ENCODE assay signal across 8 mouse cellular contexts in the genomic region with DNA sequence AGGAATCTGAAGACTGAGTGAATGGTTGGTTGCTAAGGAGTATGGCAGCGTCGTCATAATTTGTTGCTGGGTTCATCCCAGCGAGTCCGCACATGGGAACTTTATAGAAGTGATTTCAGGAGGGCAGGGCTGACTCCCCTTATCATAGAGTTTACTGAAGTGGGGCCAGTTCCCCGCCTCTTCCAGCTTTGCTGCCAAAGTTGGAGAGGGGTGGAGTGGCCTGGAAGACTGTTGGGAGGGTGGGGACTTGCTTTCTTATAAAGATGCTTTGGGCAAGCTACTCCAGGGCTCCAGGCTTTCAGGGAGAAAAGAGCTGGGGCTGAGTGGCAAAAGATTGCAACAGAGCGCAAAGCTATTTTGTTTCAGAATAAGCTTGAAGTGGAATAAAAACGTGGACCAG. TPM values are rescaled to one million over a fixed set of nuclear protein-coding genes. Genes with fewer than 3 reads are reported as not detected.
DNase-seq lines count a peak whose midpoint lies in the region; ATAC-seq and TF ChIP-seq lines count a peak whose summit lies in the region.

No protein-coding gene starts in this region.

- H3K4me1 ChIP-seq in kidney, adult 2 months (ENCODE audit: control insufficient read depth, insufficient read depth, low read length): no peaks in the 10 kb centered on the region
- H3K4me1 ChIP-seq in heart, adult 2 months (ENCODE audit: control insufficient read depth, insufficient read depth, low read length): no peaks in the 10 kb centered on the region
- peaks cover 11% of the 10 kb centered on the region for H3K4me1 ChIP-seq in intestine, embryonic 16.5 days (ENCODE audit: control insufficient read depth, insufficient read depth, low read length)
- H3K4me1 ChIP-seq in lung, embryonic 16.5 days (replicated peaks; ENCODE audit: control insufficient read depth, insufficient read depth, low read length): peaks cover 6% of the 10 kb centered on the region; the same call in 1 of the 2 replicates
- 0 out of 2 replicates have a peak, but pooled peaks cover 14% of the 10 kb centered on the region for H3K4me1 ChIP-seq in stomach, embryonic 15.5 days

- WGBS in kidney, adult 2 months: 42% methylated on average over 7 of the region's 7 CpGs
- WGBS in heart, adult 2 months: 21% methylated on average over 7 of the region's 7 CpGs
- WGBS in intestine, embryonic 16.5 days: 28% methylated on average over 7 of the region's 7 CpGs
- 12% methylated on average over 7 of the region's 7 CpGs for WGBS in lung, embryonic 16.5 days
- 29% methylated on average over 7 of the region's 7 CpGs for WGBS in stomach, embryonic 15.5 days

- ATAC-seq in intestine, embryonic 16.5 days: 0 out of 2 replicates have a peak, but pooled peaks have one; percentile 21
- ATAC-seq in lung, embryonic 16.5 days (ENCODE audit: low read depth): peak; percentile 91
- no peak for ATAC-seq in stomach, embryonic 15.5 days (ENCODE audit: insufficient read depth, low FRiP score, low read depth)

- TF ChIP-seq POLR2A in kidney, adult 2 months (IDR thresholded peaks at IDR 0.05; ENCODE audit: low read depth, low read length): no peak
- TF ChIP-seq POLR2A in heart, adult 2 months (IDR thresholded peaks at IDR 0.05; ENCODE audit: insufficient read depth, low read depth, low read length): no peak

- H3K27me3 ChIP-seq in kidney, adult 2 months (replicated peaks; ENCODE audit: control insufficient read depth, insufficient read depth, low read length): 0 out of 2 replicates have a peak, but pooled peaks cover 1% of the 10 kb centered on the region
- H3K27me3 ChIP-seq in heart, adult 2 months (ENCODE audit: control insufficient read depth, insufficient read depth, low read length): no peaks in the 10 kb centered on the region; the same call in 1 of the 2 replicates
- H3K27me3 ChIP-seq in intestine, embryonic 16.5 days (replicated peaks; ENCODE audit: control insufficient read depth, insufficient read depth, low read length): peaks cover 6% of the 10 kb centered on the region; the same call in 1 of the 2 replicates
- peaks cover 2% of the 10 kb centered on the region; the same call in 1 of the 2 replicates for H3K27me3 ChIP-seq in lung, embryonic 16.5 days (ENCODE audit: control insufficient read depth, insufficient read depth, low read depth, low read length)
- 0 out of 2 replicates have a peak, but pooled peaks cover 14% of the 10 kb centered on the region for H3K27me3 ChIP-seq in stomach, embryonic 15.5 days (replicated peaks)

- H3K4me2 ChIP-seq in intestine, embryonic 16.5 days (ENCODE audit: low read depth, low read length): peak overlapping the region; percentile 97
- peak overlapping the region; percentile 97 for H3K4me2 ChIP-seq in lung, embryonic 16.5 days (ENCODE audit: low read depth, low read length)
- peak overlapping the region; percentile 98 for H3K4me2 ChIP-seq in stomach, embryonic 15.5 days

- H3K9me3 ChIP-seq in intestine, embryonic 16.5 days (ENCODE audit: control insufficient read depth, low read length): no peaks in the 10 kb centered on the region
- H3K9me3 ChIP-seq in lung, embryonic 16.5 days (ENCODE audit: control insufficient read depth, low read length): no peaks in the 10 kb centered on the region
- H3K9me3 ChIP-seq in stomach, embryonic 15.5 days: no peaks in the 10 kb centered on the region

- H3K9ac ChIP-seq in heart, adult 2 months (ENCODE audit: low read depth, low read length): no peak overlapping the region
- H3K9ac ChIP-seq in intestine, embryonic 16.5 days (ENCODE audit: low read depth, low read length): no peak overlapping the region
- peak overlapping the region; percentile 73; the same call in 1 of the 2 replicates for H3K9ac ChIP-seq in lung, embryonic 16.5 days (ENCODE audit: low read length)
- no peak overlapping the region for H3K9ac ChIP-seq in stomach, embryonic 15.5 days

- H3K4me3 ChIP-seq in kidney, adult 2 months (ENCODE audit: insufficient read depth, low read depth, low read length): no peak overlapping the region
- no peak overlapping the region for H3K4me3 ChIP-seq in heart, adult 2 months
- H3K4me3 ChIP-seq in intestine, embryonic 16.5 days (ENCODE audit: low read length): no peak overlapping the region; the same call in 1 of the 2 replicates
- peak overlapping the region; percentile 73 for H3K4me3 ChIP-seq in lung, embryonic 16.5 days (ENCODE audit: low read length)
- H3K4me3 ChIP-seq in stomach, embryonic 15.5 days (replicated peaks): no peak overlapping the region; the same call in 1 of the 2 replicates
- H3K4me3 ChIP-seq in left cerebral cortex, adult 2 months: no peak overlapping the region

- intact Hi-C loops in heart, adult 2 months (cut with DNase I): no loop called here
- intact Hi-C loops in left cerebral cortex, adult 2 months (cut with DNase I): no loop called here

- no peak for TF ChIP-seq CTCF in kidney, adult 2 months (conservative IDR thresholded peaks at IDR 0.05; ENCODE audit: insufficient read depth, insufficient read length, low read depth, low read length)
- no peak for TF ChIP-seq CTCF in heart, adult 2 months (IDR thresholded peaks at IDR 0.05)
- no peak for TF ChIP-seq CTCF in left cerebral cortex, adult 2 months (IDR thresholded peaks at IDR 0.05)

- no peaks in the 10 kb centered on the region for H3K36me3 ChIP-seq in kidney, adult 2 months (ENCODE audit: control insufficient read depth, insufficient read depth, low read length)
- no peaks in the 10 kb centered on the region for H3K36me3 ChIP-seq in heart, adult 2 months (ENCODE audit: control insufficient read depth, insufficient read depth, low read length)
- no peaks in the 10 kb centered on the region for H3K36me3 ChIP-seq in intestine, embryonic 16.5 days (ENCODE audit: control insufficient read depth, insufficient read depth, low read length)
- H3K36me3 ChIP-seq in lung, embryonic 16.5 days (ENCODE audit: control insufficient read depth, insufficient read depth, low read length): no peaks in the 10 kb centered on the region
- H3K36me3 ChIP-seq in stomach, embryonic 15.5 days: no peaks in the 10 kb centered on the region

- H3K27ac ChIP-seq in kidney, adult 2 months (ENCODE audit: insufficient read depth, low read depth, low read length): no peak overlapping the region
- H3K27ac ChIP-seq in heart, adult 2 months: no peak overlapping the region
- H3K27ac ChIP-seq in intestine, embryonic 16.5 days (ENCODE audit: low read length): no peak overlapping the region
- H3K27ac ChIP-seq in lung, embryonic 16.5 days (ENCODE audit: low read length): peak overlapping the region; percentile 93
- H3K27ac ChIP-seq in stomach, embryonic 15.5 days: no peak overlapping the region
- no peak overlapping the region for H3K27ac ChIP-seq in left cerebral cortex, adult 2 months

- H3K79me2 ChIP-seq in heart, adult 2 months (replicated peaks; ENCODE audit: control insufficient read depth, insufficient read depth, low read length): no peaks in the 10 kb centered on the region

- DNase-seq in kidney, adult 2 months: peak; percentile 16
- no peak for DNase-seq in kidney, adult 9 months
- DNase-seq in heart, adult 2 months: peak; percentile 62 to 64
- DNase-seq in layer of hippocampus, postnatal 10 days (ENCODE audit: low spot score in 2 of 2): no peak
- no peak for DNase-seq in left cerebral cortex, adult 2 months (ENCODE audit: extremely low spot score in 1 of 2, low spot score in 2 of 2)

- no peak for TF ChIP-seq EP300 in heart, adult 2 months (IDR thresholded peaks at IDR 0.05; ENCODE audit: insufficient read depth, low read depth, low read length)

RNA-seq across cellular contexts. Expression of a gene that starts 0.7 kb away (rescaled TPM):
- polyA plus RNA-seq in kidney, adult 2 months (2012; rRNA removed): 5.2 and 5.6 TPM in 2 replicates
- 1 to 10 TPM; 2.4 to 3.2 TPM for total RNA-seq in heart, adult 2 months (2021)
- polyA plus RNA-seq in heart, adult 2 months (2012; rRNA removed): 2.2 and 2.9 TPM in 2 replicates
- polyA plus RNA-seq in intestine, embryonic 16.5 days (2015; fragmentation: Nextera tagmentation; extraction: Ambion mirVana): 4.3 and 6.6 TPM in 2 replicates
- polyA plus RNA-seq in lung, embryonic 16.5 days (2015; fragmentation: Nextera tagmentation; extraction: Ambion mirVana): 16.9 and 23.0 TPM in 2 replicates
- polyA plus RNA-seq in stomach, embryonic 15.5 days (2015; fragmentation: Nextera tagmentation; extraction: Ambion mirVana): 17.8 and 20.4 TPM in 2 replicates
- total RNA-seq in layer of hippocampus, postnatal 10 days (2021): 10 to 100 TPM; 11.4 to 11.5 TPM
- total RNA-seq in left cerebral cortex, adult 2 months (2021): 1 to 10 TPM; 4.3 to 5.5 TPM

Comparison
In these comparisons a context has a peak if more than half of its experiments do, and no peak if none do; other contexts are left out.
1. DNase-seq: peak in kidney, adult 2 months (single experiment) and heart, adult 2 months (2 of 2); none in kidney, adult 9 months (single experiment), layer of hippocampus, postnatal 10 days (0 of 2) and left cerebral cortex, adult 2 months (0 of 2).
2. Peak in every context shown above with its lines, with median percentiles within 50 percentile points of each other: H3K4me2 ChIP-seq.